Mouse (Mus musculus) heart, embryonic 10.5 days (tissue): Measurements from ENCODE around the gene Pnliprp2. TPM values are rescaled to one million over a fixed set of nuclear protein-coding genes. Genes with fewer than 3 reads are reported as not detected.

Experiments
- DNase-seq: peaks from one replicate; pipeline ENCODE4 v3.0.0-alpha.2; 2017; ENCODE audit warnings: low spot score
- H3K27ac ChIP-seq: fragments of 300-500 bp; sonication (generic); 2 replicates; pipeline ENCODE4 v1.5.1; 2016; ENCODE audit warnings: mild to moderate bottlenecking
- H3K27me3 ChIP-seq: fragments of 300-500 bp; sonication (generic); 2 replicates; pipeline ENCODE4 v1.6.1; 2016; ENCODE audit warnings: mild to moderate bottlenecking; ENCODE audit not compliant: poor library complexity, insufficient read depth, severe bottlenecking
- H3K36me3 ChIP-seq: fragments of 300-500 bp; sonication (generic); 2 replicates; pipeline ENCODE4 v1.6.1; 2016; ENCODE audit warnings: mild to moderate bottlenecking, moderate library complexity
- H3K4me1 ChIP-seq: fragments of 300-500 bp; sonication (generic); 2 replicates; pipeline ENCODE4 v1.6.1; 2016; ENCODE audit warnings: mild to moderate bottlenecking
- H3K4me3 ChIP-seq: fragments of 300-500 bp; sonication (generic); 2 replicates; pipeline ENCODE4 v1.5.1; 2016; ENCODE audit warnings: mild to moderate bottlenecking, moderate library complexity
- H3K9me3 ChIP-seq: fragments of 300-500 bp; sonication (generic); 2 replicates; pipeline ENCODE4 v1.6.1; 2016; ENCODE audit warnings: mild to moderate bottlenecking, moderate library complexity
- WGBS: fragments of 180-500 bp; shearing (Covaris S2); methylation state at CpG from one replicate; pipeline ENCODE4 v1.1.7; 2016; 5-methylcytosine and 5-hydroxymethylcytosine counted together
- polyA plus RNA-seq: library from polyadenylated mRNA; unstranded; fragments of >200 nt; fragmentation: Nextera tagmentation; extraction: Ambion mirVana; gene quantifications from 2 replicates; pipeline ENCODE4 v1.2.1, GENCODE M21; 2016

Gene Pnliprp2
- polyA plus RNA-seq, 1 experiment from 2014 or later = 1.4 TPM

DNA sequence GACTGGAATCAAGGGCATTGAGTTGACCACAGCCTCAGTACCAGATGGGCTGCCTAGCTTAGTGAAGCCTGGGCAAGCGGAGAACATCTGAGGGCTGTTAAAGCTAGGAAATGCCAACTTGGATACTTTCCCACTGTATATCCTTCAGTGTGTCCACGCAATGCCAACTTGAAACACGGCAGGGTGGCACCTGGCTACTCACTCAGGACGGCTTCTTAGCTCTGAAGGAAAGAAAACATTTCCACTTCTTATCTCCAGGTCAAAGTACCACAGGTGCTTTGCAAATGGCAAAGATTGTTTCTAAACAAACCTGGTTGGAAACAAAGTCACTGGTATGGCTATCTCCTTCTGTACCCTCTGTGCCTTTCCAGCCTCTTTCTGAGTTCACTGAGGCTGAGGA is 648 bp upstream of the Pnliprp2 start:
- Histone ChIP-seq H3K4me3 (no peak overlapping the region), H3K27me3 (peaks cover 14% of the 10 kb centered on the region), H3K4me1 (peaks cover 14% of the 10 kb centered on the region), H3K27ac (no peak overlapping the region), H3K9me3 (no peaks in the 10 kb centered on the region), H3K36me3 (no peaks in the 10 kb centered on the region)
- 88% methylated on average over 4 of the region's 4 CpGs for WGBS
- DNase-seq = no peak

DNA sequence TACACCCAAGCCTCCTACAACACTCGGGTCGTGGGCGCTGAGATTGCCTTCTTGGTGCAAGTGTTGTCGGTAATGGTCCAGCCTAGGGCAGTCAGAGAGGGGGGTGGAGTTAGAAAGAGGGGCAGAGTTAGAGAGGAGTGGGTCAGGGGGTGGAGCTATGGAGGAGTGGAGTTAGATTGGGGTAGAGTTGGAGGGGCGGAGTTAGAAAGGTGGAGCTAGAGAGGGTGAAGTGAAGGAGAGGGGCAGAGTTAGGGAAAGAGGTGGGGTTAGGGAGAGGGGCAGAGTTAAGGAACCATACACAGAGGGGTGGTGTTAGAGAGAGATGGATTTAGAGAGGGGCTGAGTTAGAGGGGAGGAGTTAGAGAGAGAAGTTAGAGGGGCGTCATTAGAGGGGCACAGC is 2.8 kb downstream of the Pnliprp2 start:
- H3K27ac ChIP-seq = no peak overlapping the region
- peaks cover 20% of the 10 kb centered on the region for H3K27me3 ChIP-seq
- no peak for DNase-seq
- H3K36me3 ChIP-seq = no peaks in the 10 kb centered on the region
- H3K9me3 ChIP-seq = no peaks in the 10 kb centered on the region
- WGBS = 15% methylated on average over 6 of the region's 6 CpGs
- no peak overlapping the region for H3K4me3 ChIP-seq
- H3K4me1 ChIP-seq = peaks cover 14% of the 10 kb centered on the region

DNA sequence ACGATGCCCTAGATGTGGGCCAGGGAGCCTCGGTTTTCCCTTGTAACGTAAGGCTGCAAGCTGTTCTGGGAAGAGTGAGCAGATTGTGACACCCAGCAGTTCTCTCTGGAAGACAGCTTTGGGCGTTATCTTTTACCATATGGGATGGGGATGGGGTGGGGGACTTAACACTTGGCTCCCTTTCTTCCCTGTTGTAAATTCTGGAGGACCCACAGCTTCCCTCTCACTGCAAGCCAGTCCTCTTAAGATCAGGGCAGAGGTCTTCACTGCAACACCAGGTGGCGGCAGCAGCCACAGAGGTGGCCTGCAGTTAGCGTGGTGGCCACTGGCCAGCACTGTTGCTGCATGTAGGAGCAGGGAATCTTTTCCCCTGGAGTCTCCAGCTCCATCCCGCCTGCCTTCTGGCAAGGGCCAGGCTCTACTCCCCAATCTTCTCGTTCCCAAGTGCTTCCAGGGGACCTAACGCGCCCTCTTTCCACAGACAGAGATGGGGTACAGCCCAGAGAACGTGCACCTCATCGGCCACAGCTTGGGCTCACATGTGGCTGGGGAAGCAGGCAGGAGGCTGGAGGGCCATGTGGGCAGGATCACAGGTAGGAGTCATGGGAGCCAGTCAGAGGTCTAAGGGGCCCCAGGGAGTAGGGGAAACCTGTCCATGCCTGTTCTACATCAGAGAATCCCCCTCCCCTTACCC is 3.5 kb downstream of the Pnliprp2 start:
- peak; percentile 85 for DNase-seq
- peaks cover 14% of the 10 kb centered on the region for H3K4me1 ChIP-seq
- peak overlapping the region; percentile 24; the same call in 1 of the 2 replicates for H3K4me3 ChIP-seq
- H3K27me3 ChIP-seq = peaks cover 20% of the 10 kb centered on the region
- H3K9me3 ChIP-seq = no peaks in the 10 kb centered on the region
- H3K27ac ChIP-seq = peak overlapping the region; percentile 67; the same call in 1 of the 2 replicates
- H3K36me3 ChIP-seq = no peaks in the 10 kb centered on the region
- WGBS = 6% methylated on average over 12 of the region's 12 CpGs

DNA sequence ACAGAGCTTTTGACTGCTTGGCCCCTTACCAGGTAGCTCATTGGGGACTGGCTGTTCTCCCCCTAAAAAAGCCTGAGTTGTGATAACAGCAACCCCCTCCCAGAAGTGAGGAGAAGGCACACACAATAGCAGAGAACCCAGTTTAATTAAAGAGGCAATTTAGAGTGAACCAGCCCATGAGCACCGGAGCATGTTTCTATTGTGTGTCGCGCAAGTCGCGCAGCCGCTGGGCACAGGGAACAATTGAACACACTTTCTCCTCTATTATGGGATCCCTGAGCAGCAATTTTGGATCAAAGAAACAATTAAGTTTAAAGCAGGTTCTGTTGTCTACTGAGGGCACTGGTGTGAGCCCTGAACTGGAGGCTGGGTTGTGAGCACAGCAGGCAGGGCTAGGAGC is 7.8 kb downstream of the Pnliprp2 start:
- no peak overlapping the region for H3K27ac ChIP-seq
- no peak overlapping the region for H3K4me3 ChIP-seq
- 97% methylated on average over 6 of the region's 6 CpGs for WGBS
- H3K4me1 ChIP-seq = peaks cover 9% of the 10 kb centered on the region
- DNase-seq = no peak
- H3K9me3 ChIP-seq = no peaks in the 10 kb centered on the region
- H3K36me3 ChIP-seq = no peaks in the 10 kb centered on the region
- H3K27me3 ChIP-seq = peaks cover 15% of the 10 kb centered on the region

DNA sequence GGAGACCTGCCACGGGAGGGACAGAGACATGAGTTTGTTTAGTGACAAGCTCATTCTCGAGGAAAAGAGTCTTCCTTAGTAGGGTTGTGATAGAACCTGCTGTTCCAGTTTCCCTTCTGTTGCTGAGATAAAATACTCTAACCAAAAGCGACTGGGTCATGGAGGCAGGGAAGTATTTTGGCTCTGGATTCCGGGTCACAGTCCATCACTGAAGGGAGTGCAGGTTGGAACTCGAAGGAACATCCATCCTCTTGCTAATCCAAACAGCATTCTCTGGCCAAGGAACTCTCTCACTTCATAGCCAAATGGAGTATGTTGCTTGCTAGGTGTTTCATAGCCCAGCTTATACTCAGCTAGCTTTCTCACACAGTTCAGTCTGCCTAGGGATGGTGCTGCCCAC is 16.9 kb downstream of the Pnliprp2 start:
- Histone ChIP-seq H3K4me1 (no peaks in the 10 kb centered on the region), H3K36me3 (no peaks in the 10 kb centered on the region), H3K27me3 (no peaks in the 10 kb centered on the region), H3K27ac (no peak overlapping the region), H3K4me3 (no peak overlapping the region), H3K9me3 (no peaks in the 10 kb centered on the region)
- 69% methylated on average over 5 of the region's 5 CpGs for WGBS
- DNase-seq = no peak

DNA sequence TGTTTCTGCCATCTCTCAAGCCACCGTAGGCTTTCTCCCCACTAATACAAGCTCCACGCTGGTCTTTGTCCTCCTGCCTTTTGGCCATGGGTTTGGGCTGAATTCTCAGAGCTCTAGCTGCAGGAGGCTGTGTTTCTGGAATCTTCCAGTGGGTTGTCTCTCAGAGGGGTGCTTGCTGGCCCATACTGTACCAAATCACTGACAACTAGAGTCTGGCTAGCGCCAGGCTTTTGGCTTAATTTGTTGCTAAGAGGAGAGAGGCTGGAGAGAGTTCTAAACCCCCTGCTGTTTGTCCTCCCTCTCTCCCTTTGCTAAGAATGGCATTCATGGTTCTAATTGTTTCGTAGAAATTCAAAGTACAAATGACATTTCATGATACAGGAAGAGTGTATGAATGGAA is 22.0 kb downstream of the Pnliprp2 start:
- WGBS = 67% methylated on average over 4 of the region's 4 CpGs
- no peak for DNase-seq
- Histone ChIP-seq H3K27me3 (no peaks in the 10 kb centered on the region), H3K4me3 (no peak overlapping the region), H3K4me1 (peaks cover 7% of the 10 kb centered on the region; the same call in 1 of the 2 replicates), H3K9me3 (no peaks in the 10 kb centered on the region), H3K36me3 (no peaks in the 10 kb centered on the region), H3K27ac (no peak overlapping the region)

DNA sequence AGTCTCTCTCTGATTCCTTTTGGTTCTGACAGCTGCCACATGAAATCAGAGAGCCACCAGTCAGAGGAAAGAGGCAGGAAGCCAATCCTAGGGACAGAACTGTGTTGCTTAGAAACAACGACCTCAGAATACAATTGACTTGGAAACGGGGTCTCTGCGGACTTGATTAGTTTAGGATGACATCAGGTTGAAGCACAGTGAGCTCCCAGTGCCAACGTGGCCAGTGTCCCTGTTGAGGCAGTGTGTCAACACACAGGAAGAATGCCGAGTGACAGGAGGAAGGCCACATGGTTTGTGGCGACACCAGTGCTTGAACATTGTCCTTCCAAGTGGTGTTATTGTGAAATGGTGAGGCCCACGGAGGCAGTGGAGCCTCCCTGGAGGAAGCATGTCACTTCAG is 24.4 kb downstream of the Pnliprp2 start:
- DNase-seq = no peak
- H3K27ac ChIP-seq = no peak overlapping the region
- H3K4me3 ChIP-seq = no peak overlapping the region
- 56% methylated on average over 7 of the region's 7 CpGs for WGBS
- H3K36me3 ChIP-seq = no peaks in the 10 kb centered on the region
- peaks cover 14% of the 10 kb centered on the region; the same call in 1 of the 2 replicates for H3K4me1 ChIP-seq
- no peaks in the 10 kb centered on the region for H3K9me3 ChIP-seq
- no peaks in the 10 kb centered on the region for H3K27me3 ChIP-seq

DNA sequence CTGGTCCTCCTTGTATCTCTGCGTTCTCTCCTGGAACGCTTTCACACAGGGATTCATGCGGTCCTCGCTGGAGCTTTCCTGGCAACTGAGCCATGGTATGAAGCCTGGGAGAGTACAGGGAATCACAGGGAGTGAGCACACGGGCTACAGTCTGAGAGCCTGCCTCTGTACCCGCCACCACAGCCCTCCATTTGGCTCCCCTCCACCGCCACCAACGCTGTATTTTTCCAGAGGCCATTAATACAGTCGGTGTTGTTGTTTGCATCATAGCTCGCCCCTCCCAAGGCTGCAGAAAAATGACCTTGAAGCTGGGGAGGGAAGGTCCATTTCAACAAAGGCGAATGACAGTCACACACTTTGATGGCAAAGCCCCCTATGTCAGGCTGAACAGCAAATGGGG is 29.7 kb downstream of the Pnliprp2 start:
- Histone ChIP-seq H3K4me3 (no peak overlapping the region), H3K36me3 (no peaks in the 10 kb centered on the region), H3K27ac (no peak overlapping the region), H3K4me1 (peaks cover 11% of the 10 kb centered on the region), H3K27me3 (no peaks in the 10 kb centered on the region), H3K9me3 (no peaks in the 10 kb centered on the region)
- no peak for DNase-seq
- WGBS = 70% methylated on average over 11 of the region's 11 CpGs

DNA sequence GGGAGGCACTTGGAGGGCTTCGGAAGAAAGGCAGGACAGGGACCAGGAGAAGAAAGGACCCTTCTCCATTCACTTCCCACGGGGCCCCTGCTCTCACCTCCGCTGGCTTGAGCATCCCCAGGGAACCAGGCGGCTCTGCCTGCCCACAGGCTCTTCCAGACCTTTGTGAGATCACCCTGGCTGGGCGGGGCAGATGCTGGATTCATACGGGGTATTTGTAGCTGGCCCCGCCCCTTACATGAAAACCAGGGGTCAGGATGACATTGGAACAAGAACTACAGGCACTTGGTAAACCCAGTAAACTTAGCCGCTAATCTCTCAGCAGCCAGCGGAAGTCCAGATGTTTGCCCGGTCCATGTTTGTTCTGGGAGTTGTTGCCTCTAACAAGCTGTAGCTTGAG is 34.8 kb downstream of the Pnliprp2 start, which contains the start of gene 1700019N19Rik:
1700019N19Rik (minus strand) TSS at position 178 of the 400 bp plus-strand sequence.
- Histone ChIP-seq H3K36me3 (peaks cover 2% of the 10 kb centered on the region), H3K27me3 (no peaks in the 10 kb centered on the region), H3K4me1 (peaks cover 10% of the 10 kb centered on the region), H3K9me3 (no peaks in the 10 kb centered on the region), H3K27ac (peak within 1 kb of the TSS; percentile 56; the same call in 1 of the 2 replicates), H3K4me3 (no peak within 1 kb of the TSS)
- DNase-seq = no peak
- WGBS = 51% methylated on average over 10 of the region's 10 CpGs

DNA sequence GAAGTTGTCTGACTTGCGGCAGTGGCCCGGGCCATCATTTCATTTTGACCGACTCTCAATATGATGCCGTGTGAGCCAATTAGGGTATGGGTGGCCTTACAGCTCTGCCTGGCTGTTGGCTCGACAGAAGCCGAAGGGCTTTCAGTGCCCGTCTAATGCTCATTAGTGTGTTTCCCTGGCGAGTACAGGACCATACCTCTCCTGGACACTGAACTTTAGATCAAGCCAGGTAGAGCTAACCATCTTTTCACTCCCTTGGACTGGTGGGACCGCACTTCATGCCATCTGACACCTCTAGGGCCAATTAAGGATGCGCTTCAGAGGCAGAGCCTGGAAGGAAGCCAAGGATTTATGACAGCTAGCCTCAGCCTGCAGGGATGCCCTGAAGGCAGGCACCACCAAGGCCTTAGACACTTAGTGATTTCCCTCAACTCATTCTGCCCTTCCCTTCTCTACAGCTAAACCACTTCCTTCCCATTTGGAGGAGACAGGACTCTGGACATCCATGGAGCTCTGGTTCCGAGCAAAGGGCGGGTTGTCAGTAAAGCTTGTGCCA is 35.7 kb downstream of the Pnliprp2 start:
- Histone ChIP-seq H3K36me3 (peaks cover 8% of the 10 kb centered on the region), H3K4me1 (peaks cover 10% of the 10 kb centered on the region), H3K4me3 (no peak overlapping the region), H3K27me3 (no peaks in the 10 kb centered on the region), H3K27ac (no peak overlapping the region), H3K9me3 (no peaks in the 10 kb centered on the region)
- no peak for DNase-seq
- WGBS = 85% methylated on average over 12 of the region's 12 CpGs

DNA sequence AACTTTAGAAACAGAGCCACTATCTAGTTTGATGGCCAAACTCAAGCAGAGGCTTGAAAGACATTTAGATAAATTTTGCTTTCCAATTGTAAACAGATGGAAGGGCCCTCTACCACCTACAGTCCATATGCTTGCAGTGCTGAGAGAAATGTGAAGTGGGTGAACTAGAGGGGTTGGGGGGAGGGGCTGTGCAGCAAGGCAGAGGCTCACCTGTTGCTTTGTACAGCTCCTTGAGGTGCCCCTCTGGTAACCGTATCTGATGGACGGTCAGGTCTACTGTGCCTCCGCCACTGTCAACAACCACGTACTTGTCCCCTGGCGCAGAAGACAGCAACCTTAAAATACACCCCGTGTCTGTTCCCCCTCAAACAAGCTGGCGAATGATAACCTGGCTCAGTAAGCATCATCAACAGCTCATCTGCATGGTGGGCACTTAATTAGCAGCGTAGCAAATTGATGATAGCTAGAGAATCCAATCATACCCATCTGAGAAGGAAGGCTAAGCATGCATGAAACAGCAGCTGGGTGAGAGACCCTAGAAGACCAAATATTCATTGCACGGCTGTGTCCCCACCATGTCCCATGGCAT is 45.8 kb downstream of the Pnliprp2 start:
- 80% methylated on average over 9 of the region's 9 CpGs for WGBS
- peaks cover 1% of the 10 kb centered on the region; the same call in 1 of the 2 replicates for H3K4me1 ChIP-seq
- H3K36me3 ChIP-seq = peaks cover 8% of the 10 kb centered on the region; the same call in 1 of the 2 replicates

DNA sequence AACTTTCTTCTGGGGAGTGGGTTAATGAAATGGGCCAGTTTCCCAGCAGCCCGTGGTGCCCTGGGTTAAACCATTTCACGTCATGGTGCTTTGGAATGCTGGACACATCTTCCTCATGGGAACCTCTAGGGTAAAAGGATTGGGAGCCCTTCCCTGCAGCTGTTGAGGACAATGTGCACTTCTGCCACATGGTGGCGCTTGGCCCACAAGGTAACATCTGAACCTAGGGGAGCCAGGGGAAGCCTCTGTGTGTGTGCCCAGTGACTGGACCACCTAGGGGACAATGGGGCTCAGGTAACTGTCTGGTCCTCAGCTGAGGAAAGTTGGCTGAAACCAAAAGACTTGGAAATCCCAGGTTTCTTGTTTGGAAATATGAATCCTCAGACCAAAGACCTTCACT is 46.8 kb downstream of the Pnliprp2 start:
- peaks cover 8% of the 10 kb centered on the region; the same call in 1 of the 2 replicates for H3K36me3 ChIP-seq
- DNase-seq = no peak
- no peaks in the 10 kb centered on the region for H3K9me3 ChIP-seq
- H3K27me3 ChIP-seq = no peaks in the 10 kb centered on the region; the same call in 1 of the 2 replicates
- no peak overlapping the region for H3K4me3 ChIP-seq
- no peak overlapping the region for H3K27ac ChIP-seq
- H3K4me1 ChIP-seq = peaks cover 6% of the 10 kb centered on the region; the same call in 1 of the 2 replicates
- 3% methylated on average over 3 of the region's 3 CpGs for WGBS

More for the DNA sequence above, 45.8 kb downstream of the Pnliprp2 start:
- no peaks in the 10 kb centered on the region for H3K9me3 ChIP-seq
- H3K4me3 ChIP-seq = no peak overlapping the region
- H3K27me3 ChIP-seq = no peaks in the 10 kb centered on the region; the same call in 1 of the 2 replicates
- H3K27ac ChIP-seq = no peak overlapping the region
- DNase-seq = no peak

DNA sequence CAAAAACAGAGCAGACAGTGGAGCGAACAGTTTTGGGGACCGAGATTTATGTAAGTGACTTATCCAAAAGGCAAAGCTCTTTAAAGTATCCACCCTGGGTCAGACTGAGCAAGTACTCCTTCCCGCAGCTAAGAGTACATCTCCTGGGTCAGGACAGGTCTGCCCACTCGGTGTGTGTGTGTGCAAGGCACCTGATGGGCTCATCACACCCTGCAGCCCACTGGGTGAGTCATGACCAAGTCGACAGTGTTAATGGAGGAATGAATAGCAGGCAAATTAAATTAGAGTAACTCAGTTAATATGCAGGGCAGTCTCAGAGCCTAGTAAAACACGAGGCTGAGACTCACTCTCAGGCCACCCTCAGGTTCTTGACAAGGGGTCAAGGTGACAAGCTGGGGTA is 49.3 kb downstream of the Pnliprp2 start:
- no peaks in the 10 kb centered on the region; the same call in 1 of the 2 replicates for H3K27me3 ChIP-seq
- DNase-seq = no peak
- 81% methylated on average over 6 of the region's 6 CpGs for WGBS
- no peak overlapping the region for H3K4me3 ChIP-seq
- no peak overlapping the region for H3K27ac ChIP-seq
- peaks cover 3% of the 10 kb centered on the region; the same call in 1 of the 2 replicates for H3K36me3 ChIP-seq
- H3K9me3 ChIP-seq = no peaks in the 10 kb centered on the region
- H3K4me1 ChIP-seq = peaks cover 6% of the 10 kb centered on the region; the same call in 1 of the 2 replicates
